Comparison of ENCODE assay signal across 18 mouse cellular contexts in the genomic region with DNA sequence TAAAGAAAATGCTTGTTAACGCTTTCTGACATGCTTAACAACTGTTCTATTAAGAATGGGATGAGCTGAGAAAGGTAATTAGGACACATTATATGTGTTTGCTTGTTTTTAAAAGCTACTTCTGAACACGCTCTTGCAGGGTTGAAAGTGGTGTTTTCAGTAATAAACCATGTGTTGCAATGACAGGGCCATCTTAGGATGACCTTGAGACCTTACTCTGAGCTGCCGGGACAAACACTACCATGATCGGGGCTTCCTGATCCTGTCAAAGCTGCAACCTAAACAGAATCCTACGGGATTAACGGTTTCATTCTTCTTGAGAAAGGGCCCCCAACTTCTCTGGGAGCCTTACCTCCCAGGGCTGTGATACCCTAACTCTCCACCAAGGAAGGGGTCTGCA.
"Had no signal": no experiment of that assay in that cellular context is flagged by ENCODE, and none has a peak within 500 bp of the region (broad histone marks: within the 10 kb centered on the region; RNA-seq: fewer than 3 reads in every experiment).

No protein-coding gene starts in this region.

- H3K4me1 ChIP-seq: midbrain, embryonic 10.5 days; midbrain, embryonic 12.5 days; neural tube, embryonic 13.5 days; neural tube, embryonic 15.5 days had no signal

- DNase-seq: lung, embryonic 14.5 days; lung, postnatal 10 days; lung, postnatal 4 days; midbrain, embryonic 14.5 days; retina, postnatal 1 day; right cerebral cortex, adult 18-20 months; right cerebral cortex, postnatal 25 days; right cerebral cortex, postnatal 4 days; spleen, adult 18-20 months; thymus, adult 18-20 months; thymus, postnatal 14 days; thymus, postnatal 36 days had no signal

- H3K27me3 ChIP-seq: midbrain, embryonic 12.5 days; neural tube, embryonic 13.5 days; neural tube, embryonic 15.5 days had no signal

- ATAC-seq: midbrain, embryonic 16.5 days had no signal

- H3K27ac ChIP-seq: midbrain, embryonic 10.5 days; midbrain, embryonic 12.5 days; neural tube, embryonic 13.5 days; neural tube, embryonic 15.5 days had no signal

- H3K9me3 ChIP-seq: midbrain, embryonic 10.5 days; midbrain, embryonic 12.5 days; neural tube, embryonic 13.5 days; neural tube, embryonic 15.5 days had no signal

- H3K4me3 ChIP-seq: midbrain, embryonic 10.5 days; midbrain, embryonic 12.5 days; myocyte; neural tube, embryonic 13.5 days; neural tube, embryonic 15.5 days had no signal

- H3K9ac ChIP-seq: lung, embryonic 14.5 days; midbrain, embryonic 12.5 days; neural tube, embryonic 13.5 days; neural tube, embryonic 15.5 days had no signal

- H3K4me2 ChIP-seq: lung, embryonic 14.5 days; midbrain, embryonic 12.5 days; neural tube, embryonic 13.5 days; neural tube, embryonic 15.5 days had no signal
